Mouse (Mus musculus): ENCODE measurements around the gene Cwf19l2.
"Not testable (repeated sequence)": the region's sequence is repeated elsewhere in the genome, so short reads cannot be mapped to it uniquely, and the experiment has no call there.

Cwf19l2 gene

GRCm38 (mm10) chr9:3403251-3404208, at the start of gene Cwf19l2:
Gene Cwf19l2 (plus strand): TSS chr9:3403592.
- DNase-seq (ENCODE audit: low read depth, low spot score) = peak; percentile 79

GRCm38 (mm10) chr9:3376323-3376722, 27.1 kb upstream of the Cwf19l2 start:
- not testable (repeated sequence) for DNase-seq (ENCODE audit: low read depth, low spot score)

DNA sequence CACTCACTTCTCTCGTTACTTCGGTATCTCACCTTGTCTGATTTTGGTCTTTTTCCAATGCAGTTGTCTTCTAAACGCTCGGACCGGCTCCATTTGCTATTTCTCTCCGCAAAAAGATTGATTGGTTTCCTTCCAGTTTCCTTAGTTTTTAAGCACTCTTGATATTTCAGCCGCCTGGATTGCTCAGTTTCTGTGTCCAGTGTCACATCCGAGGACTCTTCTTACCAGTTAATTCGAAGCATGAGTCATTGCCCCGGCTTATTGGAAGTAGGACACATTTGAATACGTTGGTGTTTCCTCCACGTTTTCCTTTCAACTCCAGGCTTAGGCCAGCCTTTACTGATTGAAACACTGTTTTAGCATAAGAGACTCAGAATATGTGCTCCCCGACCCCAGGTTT, 980 bp downstream of the Cwf19l2 start:
- peak; percentile 31 for DNase-seq (ENCODE audit: low read depth, low spot score)

DNA sequence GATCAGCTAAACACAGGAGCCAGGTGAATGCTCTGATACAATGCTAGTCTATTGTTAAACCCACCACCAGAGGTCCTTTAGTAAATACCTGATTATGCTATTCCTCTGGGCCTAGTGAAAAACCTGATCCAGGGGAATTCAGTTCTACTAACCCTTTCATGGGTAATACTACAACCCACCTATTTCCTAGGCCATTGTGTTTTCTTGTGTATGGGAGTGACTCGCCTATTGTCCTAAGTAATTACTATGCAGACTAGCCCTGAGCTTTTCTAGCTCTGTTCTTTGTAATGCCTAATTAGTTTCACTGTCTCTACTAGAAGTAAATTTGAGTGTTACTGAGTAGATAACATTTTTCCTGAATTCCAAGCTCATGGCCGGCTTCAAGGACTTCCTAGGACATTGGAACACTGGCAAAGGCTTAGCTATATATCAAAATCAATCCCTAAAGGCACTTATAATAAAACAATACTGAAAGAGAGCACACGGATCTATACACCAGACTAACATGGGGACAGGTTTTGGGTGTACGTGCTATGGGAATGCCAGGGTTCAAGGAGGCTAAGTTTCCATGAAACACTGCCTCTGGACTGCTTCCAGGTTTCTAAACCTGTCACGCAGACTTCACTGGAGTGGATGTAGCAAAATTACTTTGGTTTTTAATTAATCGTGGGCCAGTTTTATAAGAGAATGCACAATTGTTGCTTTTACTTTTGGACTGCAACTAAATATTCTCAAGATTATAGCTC, 36.3 kb downstream of the Cwf19l2 start:
- not testable (repeated sequence) for DNase-seq (ENCODE audit: low read depth, low spot score)

DNA sequence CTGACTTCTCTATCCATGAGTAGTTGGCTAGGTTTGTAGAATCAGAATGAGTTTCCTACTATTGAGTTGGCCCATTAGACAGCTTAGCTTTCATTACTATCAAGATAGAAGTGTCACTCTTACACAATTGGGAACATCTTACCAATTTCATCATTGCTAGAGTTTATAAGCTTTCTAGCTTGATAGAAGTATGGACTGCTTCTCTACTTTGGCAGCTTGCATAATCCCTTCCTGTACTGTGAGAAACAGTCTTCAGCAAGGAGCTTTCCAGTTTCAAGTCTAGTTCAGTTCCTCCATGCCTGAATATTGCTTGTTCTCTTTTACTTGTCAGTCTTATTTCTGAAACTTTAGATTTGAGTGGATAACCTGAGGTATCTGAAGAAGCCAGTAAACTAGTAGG, 68.5 kb downstream of the Cwf19l2 start:
- no peak for DNase-seq (ENCODE audit: low read depth, low spot score)

GRCm38 (mm10) chr9:3518645-3519044, 115.3 kb downstream of the Cwf19l2 start:
- no peak for DNase-seq (ENCODE audit: low read depth, low spot score)

DNA sequence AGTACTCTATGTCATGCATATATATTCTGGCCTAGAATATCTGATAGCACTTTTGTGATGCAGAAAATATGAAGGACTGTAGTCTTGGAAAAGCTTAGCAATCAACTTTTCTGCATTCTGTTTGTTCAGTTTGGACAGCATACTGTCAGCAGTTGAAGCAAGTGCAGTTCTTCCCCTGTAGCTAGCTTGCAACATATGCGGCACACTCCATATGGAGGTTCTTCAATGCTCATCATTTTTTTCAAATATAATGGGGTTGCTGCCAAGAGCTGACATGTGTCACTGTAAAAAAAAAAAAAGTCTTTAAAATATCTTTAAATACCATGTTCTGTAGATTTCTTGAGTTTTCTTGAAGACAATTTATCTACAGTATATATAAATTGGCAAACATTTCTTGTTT, 115.8 kb downstream of the Cwf19l2 start:
- no peak for DNase-seq (ENCODE audit: low read depth, low spot score)

- no peak for DNase-seq (ENCODE audit: low read depth, low spot score)
Measured at GRCm38 (mm10) chr9:3521031-3521430, 117.6 kb downstream of the Cwf19l2 start.

All from c-Kit-negative CD71-positive TER-119-positive erythroid progenitor cells, embryonic 14.5 days (primary cell).